Mouse (Mus musculus) lung, embryonic 15.5 days (tissue): ENCODE data around the gene Il12a. TPM values are rescaled to one million over a fixed set of nuclear protein-coding genes. Genes with fewer than 3 reads are reported as not detected.

Experiments used
- ATAC-seq: fragments of 200-750 bp; cut with Nextera tagmentation; 2 replicates; pipeline ENCODE4 v1.8.0; 2017; ENCODE audit warnings: moderate number of reproducible peaks, borderline replicate concordance; ENCODE audit not compliant: low FRiP score, low TSS enrichment; ENCODE audit errors: extremely low read depth
- H3K27ac ChIP-seq: fragments of 300-500 bp; sonication (generic); 2 replicates; pipeline ENCODE4 v1.5.1; 2015; ENCODE audit warnings: moderate library complexity, mild to moderate bottlenecking, inconsistent platforms
- H3K27me3 ChIP-seq: fragments of 300-500 bp; sonication (generic); 2 replicates; pipeline ENCODE4 v1.6.1; 2015; ENCODE audit warnings: inconsistent platforms
- H3K36me3 ChIP-seq: fragments of 300-500 bp; sonication (generic); 2 replicates; pipeline ENCODE4 v1.6.1; 2015; ENCODE audit warnings: inconsistent platforms
- H3K4me1 ChIP-seq: fragments of 300-500 bp; sonication (generic); 2 replicates; pipeline ENCODE4 v1.6.1; 2015; ENCODE audit warnings: inconsistent platforms
- H3K4me2 ChIP-seq: fragments of 300-500 bp; sonication (generic); 2 replicates; pipeline ENCODE4 v1.6.1; 2015; ENCODE audit warnings: inconsistent platforms, mild to moderate bottlenecking, moderate library complexity
- H3K4me3 ChIP-seq: fragments of 300-500 bp; sonication (generic); 2 replicates; pipeline ENCODE4 v1.5.1; 2015; ENCODE audit warnings: mild to moderate bottlenecking, inconsistent platforms
- H3K9ac ChIP-seq: fragments of 300-500 bp; sonication (generic); 2 replicates; pipeline ENCODE4 v1.6.1; 2015; ENCODE audit warnings: inconsistent platforms
- H3K9me3 ChIP-seq: fragments of 300-500 bp; sonication (generic); 2 replicates; pipeline ENCODE4 v1.6.1; 2016; ENCODE audit warnings: inconsistent platforms
- WGBS: fragments of 180-500 bp; shearing (Covaris S2); methylation state at CpG from one replicate; pipeline ENCODE4 v1.1.7; 2015; 5-methylcytosine and 5-hydroxymethylcytosine counted together
- polyA plus RNA-seq: library from polyadenylated mRNA; unstranded; fragments of >200 nt; fragmentation: Nextera tagmentation; extraction: Ambion mirVana; gene quantifications from 2 replicates; pipeline ENCODE4 v1.2.1, GENCODE M21; 2015

The Il12a gene
- polyA plus RNA-seq = 0.16 TPM in 1 of 2 replicates, not detected in the other

DNA sequence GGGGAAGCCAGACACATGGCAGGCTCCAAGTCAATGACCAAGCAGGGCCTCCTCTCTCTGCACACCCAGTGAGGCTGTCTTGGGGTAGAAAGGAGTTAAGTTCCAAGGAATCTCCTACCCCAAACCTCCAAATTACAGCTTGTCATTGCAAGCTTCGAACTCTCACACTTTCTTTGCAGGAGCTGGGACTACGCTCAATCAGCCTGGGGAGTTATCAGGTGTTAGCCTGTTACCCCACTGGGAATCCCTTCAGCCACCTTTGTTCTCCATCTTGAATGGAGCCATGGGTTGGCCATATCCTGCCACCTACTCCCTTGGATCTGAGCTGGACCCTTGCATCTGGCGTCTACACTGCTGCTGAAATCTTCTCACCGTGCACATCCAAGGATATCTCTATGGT lies at the start of gene Il12a:
TSS of gene Il12a (plus strand) at position 301 of the 400 bp plus-strand sequence.
- 91% methylated on average over 4 of the region's 4 CpGs for WGBS
- no peak within 1 kb of the TSS for H3K27ac ChIP-seq
- no peak within 1 kb of the TSS for H3K4me2 ChIP-seq
- H3K27me3 ChIP-seq = no peaks in the 10 kb centered on the region
- no peak within 1 kb of the TSS for H3K4me3 ChIP-seq
- no peaks in the 10 kb centered on the region for H3K36me3 ChIP-seq
- no peak for ATAC-seq
- no peaks in the 10 kb centered on the region for H3K9me3 ChIP-seq
- H3K4me1 ChIP-seq = peaks cover 28% of the 10 kb centered on the region
- no peak within 1 kb of the TSS for H3K9ac ChIP-seq

DNA sequence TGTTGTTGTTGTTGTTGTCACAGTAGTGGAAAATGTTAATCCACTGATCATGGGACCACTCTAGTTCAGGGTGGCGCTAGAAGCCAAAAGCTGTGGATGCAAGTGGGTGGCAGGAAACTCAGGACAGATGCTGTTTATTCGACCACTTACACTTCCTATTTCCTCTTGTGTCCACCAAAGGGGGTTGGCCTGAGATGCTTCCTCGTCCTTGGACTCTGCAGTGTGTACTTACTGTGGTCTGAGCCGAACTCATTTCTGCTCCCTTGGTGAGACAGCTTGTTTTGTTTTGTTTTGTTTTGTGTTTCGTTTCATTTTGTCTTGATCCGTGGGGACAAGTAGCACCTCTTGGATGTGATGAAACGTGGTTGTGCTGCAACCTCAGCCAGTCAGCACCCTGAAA lies 47.5 kb upstream of the Il12a start:
- Histone ChIP-seq H3K36me3 (no peaks in the 10 kb centered on the region), H3K9me3 (no peaks in the 10 kb centered on the region), H3K4me2 (no peak overlapping the region), H3K27ac (no peak overlapping the region), H3K4me1 (no peaks in the 10 kb centered on the region), H3K4me3 (no peak overlapping the region), H3K9ac (no peak overlapping the region), H3K27me3 (no peaks in the 10 kb centered on the region)
- 76% methylated on average over 7 of the region's 7 CpGs for WGBS
- ATAC-seq = no peak

DNA sequence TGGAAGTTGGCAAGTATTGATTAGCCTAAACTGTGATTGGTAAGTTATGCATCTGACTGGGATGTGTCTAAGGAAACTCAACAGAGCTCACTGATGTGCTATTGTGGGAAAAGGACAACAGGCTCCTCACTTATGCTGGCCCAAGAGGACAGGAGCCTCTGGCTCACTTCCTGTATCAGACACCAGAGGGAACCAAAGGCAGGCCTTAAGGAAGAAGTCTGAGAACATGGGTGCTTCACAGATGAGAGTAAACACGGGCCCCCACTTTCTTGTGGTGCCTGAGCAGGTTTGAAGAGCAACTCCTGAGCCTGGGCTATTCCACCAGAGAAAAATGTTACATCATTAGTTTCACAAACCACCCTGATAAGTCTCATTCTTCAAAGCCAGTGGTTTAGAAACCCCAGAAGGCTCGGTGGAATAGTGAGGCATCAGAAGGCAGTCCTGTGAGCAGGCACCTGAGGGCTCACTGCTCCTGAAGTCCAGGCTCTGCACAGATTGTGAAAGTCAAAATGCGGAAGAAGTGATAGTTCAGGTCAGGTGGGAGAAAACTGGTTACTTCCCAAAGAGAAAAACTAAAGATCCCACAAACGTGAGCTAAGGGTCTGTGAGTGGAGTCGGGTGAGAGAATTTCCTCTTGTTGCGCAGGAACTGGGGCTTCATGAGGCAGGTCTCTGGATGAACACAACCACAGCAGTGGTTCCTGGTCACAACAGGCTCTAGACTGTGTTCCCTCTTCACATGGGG lies 43.9 kb upstream of the Il12a start:
- Histone ChIP-seq H3K4me2 (no peak overlapping the region), H3K4me1 (no peaks in the 10 kb centered on the region), H3K27ac (no peak overlapping the region), H3K36me3 (no peaks in the 10 kb centered on the region), H3K9me3 (no peaks in the 10 kb centered on the region), H3K4me3 (no peak overlapping the region), H3K27me3 (no peaks in the 10 kb centered on the region), H3K9ac (no peak overlapping the region)
- 79% methylated on average over 6 of the region's 6 CpGs for whole genome bisulfite sequencing
- ATAC-seq = no peak

DNA sequence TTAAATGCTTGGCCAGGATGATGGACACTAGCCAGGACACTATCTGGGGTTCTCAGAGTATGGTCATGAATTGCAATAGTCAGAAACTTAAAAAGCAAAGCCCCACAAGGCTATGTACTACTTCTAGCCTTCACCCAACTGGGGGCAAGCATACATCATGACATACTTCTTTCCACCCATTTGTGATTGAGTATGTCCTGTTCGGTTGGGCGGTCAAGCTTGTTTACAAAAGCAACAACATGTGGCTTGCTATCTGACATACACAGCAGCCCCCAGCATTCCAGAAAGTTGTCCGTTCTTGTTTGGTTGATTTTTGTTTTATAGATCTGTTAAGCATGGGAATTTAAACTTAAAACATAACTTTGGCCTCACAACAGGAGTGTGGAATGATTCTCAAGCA lies 43.2 kb upstream of the Il12a start:
- no peaks in the 10 kb centered on the region for H3K36me3 ChIP-seq
- no peak overlapping the region for H3K4me3 ChIP-seq
- no peaks in the 10 kb centered on the region for H3K27me3 ChIP-seq
- no peak for ATAC-seq
- no peak overlapping the region for H3K27ac ChIP-seq
- no peaks in the 10 kb centered on the region for H3K9me3 ChIP-seq
- 59% methylated on average over 3 of the region's 3 CpGs for WGBS
- H3K4me1 ChIP-seq = no peaks in the 10 kb centered on the region
- no peak overlapping the region for H3K4me2 ChIP-seq
- no peak overlapping the region for H3K9ac ChIP-seq

DNA sequence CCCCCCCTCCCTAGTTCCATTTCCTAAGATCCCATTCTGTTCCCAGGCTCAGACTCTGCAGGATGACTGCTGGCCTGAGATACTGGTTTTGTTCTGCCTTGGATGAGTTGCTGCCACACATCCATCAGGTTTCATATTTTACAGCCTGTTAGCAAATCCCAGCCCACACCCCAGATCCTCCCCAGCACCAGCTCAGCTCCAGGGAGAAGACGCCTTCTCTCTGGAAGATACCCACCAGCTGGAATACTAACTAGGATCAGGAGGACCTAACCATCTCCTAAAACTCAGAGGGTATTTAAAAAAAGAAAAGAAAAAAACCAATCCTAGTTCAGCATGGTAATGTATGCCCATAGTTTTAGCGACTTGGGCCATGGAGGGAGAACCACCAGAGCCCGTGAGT lies 40.2 kb upstream of the Il12a start:
- H3K9ac ChIP-seq = no peak overlapping the region
- no peaks in the 10 kb centered on the region for H3K9me3 ChIP-seq
- no peak overlapping the region for H3K4me2 ChIP-seq
- no peaks in the 10 kb centered on the region for H3K36me3 ChIP-seq
- H3K27ac ChIP-seq = no peak overlapping the region
- no peak for ATAC-seq
- no peaks in the 10 kb centered on the region for H3K27me3 ChIP-seq
- H3K4me1 ChIP-seq = no peaks in the 10 kb centered on the region
- WGBS = 89% methylated on average over 3 of the region's 3 CpGs
- no peak overlapping the region for H3K4me3 ChIP-seq

DNA sequence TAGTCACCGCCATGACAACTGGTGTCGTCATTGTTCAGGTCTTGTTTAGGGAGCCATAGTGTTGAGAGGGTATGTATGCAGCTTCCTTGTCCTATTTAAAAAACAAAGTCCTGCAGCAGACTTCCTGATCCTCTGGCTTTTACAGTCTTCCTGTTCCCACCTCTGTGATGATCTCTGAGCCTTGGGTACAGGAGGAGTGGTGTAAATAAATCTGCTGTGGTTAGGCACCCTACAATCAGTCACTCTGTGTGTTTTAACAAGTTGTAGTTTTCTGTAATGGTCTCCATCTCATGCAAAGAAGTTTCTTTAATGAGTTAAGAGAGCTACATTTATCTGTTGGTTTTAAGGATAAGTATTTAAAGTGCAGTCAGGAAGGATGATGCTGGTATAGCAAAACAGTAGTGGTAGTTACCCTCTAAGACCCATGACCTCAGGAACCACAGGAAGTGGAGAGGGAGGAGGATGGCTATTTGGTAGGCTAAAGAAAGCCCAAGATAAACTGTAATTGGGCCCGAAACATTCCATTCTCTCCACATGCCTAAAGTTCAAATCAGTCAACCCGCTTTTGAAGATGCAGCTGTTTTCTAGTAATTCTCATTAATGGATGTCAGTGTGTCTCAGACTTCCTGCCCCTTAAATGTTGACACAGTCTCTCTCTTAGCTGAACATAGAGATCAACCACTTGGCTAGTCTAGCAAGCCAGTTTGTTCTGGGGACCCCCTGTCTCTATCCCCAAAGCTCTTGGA lies 33.7 kb upstream of the Il12a start:
- Histone ChIP-seq H3K27ac (no peak overlapping the region), H3K4me3 (no peak overlapping the region), H3K4me1 (no peaks in the 10 kb centered on the region), H3K9ac (no peak overlapping the region), H3K36me3 (no peaks in the 10 kb centered on the region), H3K27me3 (no peaks in the 10 kb centered on the region), H3K4me2 (no peak overlapping the region), H3K9me3 (no peaks in the 10 kb centered on the region)
- WGBS = 57% methylated on average over 4 of the region's 4 CpGs
- no peak for ATAC-seq

DNA sequence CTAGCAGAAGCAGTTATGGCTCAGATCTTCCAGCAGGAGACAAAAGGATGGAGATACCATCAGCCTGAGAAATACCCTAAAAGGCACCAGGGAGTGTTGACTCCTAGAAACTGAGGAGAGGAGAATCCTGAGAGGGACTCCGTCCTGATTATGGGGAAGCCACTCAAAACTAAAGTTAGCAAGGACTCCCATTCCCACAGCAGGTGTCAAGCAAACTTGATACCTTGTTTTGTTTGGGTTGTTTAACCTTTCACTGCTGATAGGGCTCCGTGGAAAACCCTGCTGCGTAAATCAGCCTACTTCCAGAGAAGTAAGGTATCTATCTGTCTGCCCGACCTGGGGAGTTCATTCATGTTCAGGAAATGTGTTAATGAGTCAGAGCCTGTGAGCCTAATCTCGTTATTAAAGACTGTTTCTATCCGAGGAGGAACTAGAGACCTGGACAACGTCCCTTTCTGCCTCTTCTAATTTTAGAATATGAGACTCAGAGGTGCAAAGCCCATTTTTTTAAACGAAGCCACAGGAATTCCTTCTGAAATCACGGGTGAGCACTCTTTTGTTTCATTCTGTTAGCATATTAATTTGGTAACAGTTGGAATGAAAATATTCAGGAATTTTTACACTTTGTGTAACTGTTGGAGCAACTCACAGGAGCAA lies 32.7 kb upstream of the Il12a start:
- Histone ChIP-seq H3K27ac (no peak overlapping the region), H3K9me3 (no peaks in the 10 kb centered on the region), H3K4me1 (no peaks in the 10 kb centered on the region), H3K27me3 (no peaks in the 10 kb centered on the region), H3K9ac (no peak overlapping the region), H3K4me2 (no peak overlapping the region), H3K36me3 (no peaks in the 10 kb centered on the region), H3K4me3 (no peak overlapping the region)
- 27% methylated on average over 9 of the region's 9 CpGs for WGBS
- ATAC-seq = no peak

DNA sequence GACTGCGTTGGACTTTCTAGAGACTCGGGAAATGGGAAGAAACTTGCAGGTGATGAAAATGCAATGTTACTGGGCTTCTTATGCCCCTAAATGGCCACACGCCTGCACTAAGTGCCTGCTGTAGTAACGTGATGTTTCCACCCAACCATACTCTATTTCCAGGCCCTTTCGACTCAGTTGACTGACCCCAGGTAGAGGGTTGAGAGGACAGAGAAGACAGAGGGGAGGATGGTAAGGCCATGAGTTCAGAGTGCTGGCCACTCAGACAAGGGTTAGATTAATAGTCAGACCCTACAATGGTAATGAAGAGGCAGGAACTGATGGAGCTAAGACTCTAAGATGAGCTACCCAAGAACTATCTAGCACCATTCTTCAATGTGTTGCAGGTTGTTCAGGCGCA lies 30.4 kb upstream of the Il12a start:
- no peak for ATAC-seq
- Histone ChIP-seq H3K27me3 (no peaks in the 10 kb centered on the region), H3K36me3 (no peaks in the 10 kb centered on the region), H3K9ac (no peak overlapping the region), H3K4me1 (no peaks in the 10 kb centered on the region), H3K27ac (no peak overlapping the region), H3K4me2 (no peak overlapping the region), H3K4me3 (no peak overlapping the region), H3K9me3 (no peaks in the 10 kb centered on the region)
- 90% methylated on average over 6 of the region's 6 CpGs for WGBS

DNA sequence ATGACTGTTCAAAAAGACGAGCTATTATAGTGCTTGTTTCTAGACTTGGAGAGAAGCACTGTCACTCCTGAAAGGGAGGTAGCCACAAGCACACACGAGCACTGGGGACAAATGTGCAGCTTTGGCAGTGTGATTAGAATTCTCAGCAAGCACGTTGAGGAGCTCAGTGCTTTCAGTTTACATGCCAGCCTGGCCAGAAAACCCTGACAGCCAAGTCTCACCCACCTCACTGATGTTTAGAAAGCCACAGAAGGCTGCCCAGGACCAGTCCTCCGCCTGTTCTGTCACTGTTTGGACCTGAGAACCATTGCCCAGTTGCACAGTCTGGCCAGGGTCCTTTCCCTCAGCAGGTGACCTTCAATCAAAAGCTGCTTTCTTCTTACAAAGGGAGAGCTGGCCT lies 29.9 kb upstream of the Il12a start:
- 48% methylated on average over 4 of the region's 4 CpGs for WGBS

DNA sequence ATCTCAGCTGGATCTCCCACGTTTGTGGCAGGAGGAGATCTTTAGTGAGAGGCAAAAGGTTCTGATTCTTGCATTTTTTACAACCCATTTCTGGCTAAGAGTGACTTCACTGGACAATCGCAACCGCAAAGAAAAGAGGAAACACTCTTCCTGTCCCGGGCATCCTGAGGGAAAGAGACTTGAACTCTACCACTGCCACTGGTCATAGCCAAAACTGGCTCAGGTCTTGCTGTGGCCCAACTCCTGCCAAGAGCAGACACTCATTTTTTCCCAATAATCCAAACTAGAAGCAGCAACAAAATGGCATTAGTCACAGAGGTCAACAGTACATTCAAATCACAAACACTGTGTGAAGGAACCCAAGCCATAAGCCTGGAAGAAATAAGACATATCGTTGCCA lies 28.1 kb upstream of the Il12a start:
- Histone ChIP-seq H3K9me3 (no peaks in the 10 kb centered on the region), H3K4me2 (no peak overlapping the region), H3K9ac (no peak overlapping the region), H3K36me3 (no peaks in the 10 kb centered on the region), H3K27ac (no peak overlapping the region), H3K4me3 (no peak overlapping the region), H3K27me3 (no peaks in the 10 kb centered on the region), H3K4me1 (no peaks in the 10 kb centered on the region)
- ATAC-seq = no peak
- 64% methylated on average over 5 of the region's 5 CpGs for WGBS

More for the DNA sequence above, 29.9 kb upstream of the Il12a start:
- no peaks in the 10 kb centered on the region for H3K9me3 ChIP-seq
- H3K4me1 ChIP-seq = no peaks in the 10 kb centered on the region
- H3K36me3 ChIP-seq = no peaks in the 10 kb centered on the region
- no peak overlapping the region for H3K4me3 ChIP-seq
- H3K9ac ChIP-seq = no peak overlapping the region
- H3K27ac ChIP-seq = no peak overlapping the region
- H3K4me2 ChIP-seq = no peak overlapping the region
- ATAC-seq = no peak
- no peaks in the 10 kb centered on the region for H3K27me3 ChIP-seq

DNA sequence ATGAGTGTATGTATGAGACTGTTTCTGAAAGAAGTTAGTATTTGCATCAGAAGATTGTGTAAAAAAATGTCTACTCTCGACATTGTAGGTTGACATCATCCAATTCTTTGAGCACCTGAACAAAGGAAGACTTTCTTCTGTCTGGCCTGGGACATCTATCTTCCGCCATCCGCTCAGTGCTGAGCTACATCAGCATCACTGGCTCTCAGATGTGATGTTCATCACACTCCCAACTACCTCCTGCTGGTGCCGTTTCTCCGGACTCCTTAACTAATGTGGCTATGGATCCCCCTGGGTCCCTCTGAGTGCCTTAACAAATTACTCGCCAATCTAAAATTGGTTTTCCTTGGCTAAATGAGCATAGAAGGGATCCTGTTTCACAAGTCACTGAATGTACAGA lies 26.1 kb upstream of the Il12a start:
- H3K4me1 ChIP-seq = no peaks in the 10 kb centered on the region
- WGBS = 85% methylated on average over 6 of the region's 6 CpGs
- H3K4me3 ChIP-seq = no peak overlapping the region
- no peaks in the 10 kb centered on the region for H3K9me3 ChIP-seq
- no peak overlapping the region for H3K4me2 ChIP-seq
- no peak overlapping the region for H3K9ac ChIP-seq
- H3K27ac ChIP-seq = no peak overlapping the region
- ATAC-seq = no peak
- H3K36me3 ChIP-seq = no peaks in the 10 kb centered on the region
- no peaks in the 10 kb centered on the region for H3K27me3 ChIP-seq

DNA sequence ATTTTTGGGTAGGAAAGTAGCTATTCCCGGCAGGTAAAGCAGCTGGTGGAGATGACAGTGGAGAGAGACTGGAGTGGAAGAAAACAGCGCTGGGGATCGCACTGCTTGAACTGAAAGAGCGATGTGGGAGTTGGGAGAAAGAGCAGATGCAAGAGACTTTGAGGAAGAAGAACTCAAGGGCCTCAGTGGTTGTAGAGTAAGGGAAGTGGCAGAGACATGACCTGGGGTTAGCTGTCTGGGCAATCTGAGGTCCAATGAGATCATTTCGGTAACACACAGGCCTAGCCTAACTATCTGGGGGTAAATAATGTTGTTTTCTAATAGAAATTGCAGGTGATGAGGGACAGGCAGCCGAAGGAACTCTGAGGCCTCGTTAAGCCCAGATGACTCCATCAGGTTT lies 24.1 kb upstream of the Il12a start:
- no peaks in the 10 kb centered on the region for H3K9me3 ChIP-seq
- no peaks in the 10 kb centered on the region for H3K36me3 ChIP-seq
- H3K9ac ChIP-seq = no peak overlapping the region
- H3K27me3 ChIP-seq = no peaks in the 10 kb centered on the region
- no peak overlapping the region for H3K4me2 ChIP-seq
- no peak overlapping the region for H3K27ac ChIP-seq
- no peaks in the 10 kb centered on the region for H3K4me1 ChIP-seq
- no peak overlapping the region for H3K4me3 ChIP-seq
- WGBS = 89% methylated on average over 7 of the region's 7 CpGs
- ATAC-seq = no peak
